Mouse (Mus musculus): ENCODE results near the gene Tulp4.
"Not testable (repeated sequence)": the region's sequence is repeated elsewhere in the genome, so short reads cannot be mapped to it uniquely, and the experiment has no call there.

DNA sequence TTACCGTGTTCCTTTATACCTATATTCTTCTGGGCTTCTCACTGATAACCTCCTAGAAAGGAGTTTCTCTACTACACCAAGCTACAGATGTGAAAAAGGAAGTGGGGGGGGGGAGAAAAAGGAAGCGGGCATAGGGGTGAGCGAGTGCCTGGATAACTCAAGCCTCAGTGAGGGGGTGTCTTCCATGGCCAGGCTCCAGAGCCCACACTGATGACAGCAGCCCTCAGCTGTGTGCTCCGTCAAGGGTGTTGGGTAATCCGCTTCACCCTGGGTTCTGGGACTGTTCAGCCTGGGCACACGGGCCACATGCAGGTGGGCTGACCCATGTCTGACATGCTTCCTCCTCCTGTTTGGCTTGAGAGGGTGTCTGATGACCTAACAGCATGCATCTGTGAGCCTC lies 165.7 kb downstream of the Tulp4 start:
- not testable (repeated sequence) for TF ChIP-seq MAFK (IDR thresholded peaks at IDR 0.05; ENCODE audit: insufficient read depth, low read depth, low read length); HCFC1 (IDR thresholded peaks at IDR 0.05; ENCODE audit: borderline replicate concordance, insufficient read depth, low read length); CHD2 (IDR thresholded peaks at IDR 0.05; ENCODE audit: low read depth, low read length); ZC3H11A (IDR thresholded peaks at IDR 0.05; ENCODE audit: borderline replicate concordance, low read depth, low read length); ZNF384 (IDR thresholded peaks at IDR 0.05; ENCODE audit: low read depth, low read length)

Data from ES-E14 (cell line).